Mouse (Mus musculus) right cerebral cortex, adult 18-20 months (tissue): ENCODE data around the gene Lim2.
"Not testable (repeated sequence)": the region's sequence is repeated elsewhere in the genome, so short reads cannot be mapped to it uniquely, and the experiment has no call there.

Experiments
- DNase-seq: peaks from one replicate; pipeline ENCODE4 v3.0.0; 2022; ENCODE audit warnings: mixed read lengths

The Lim2 gene

DNA sequence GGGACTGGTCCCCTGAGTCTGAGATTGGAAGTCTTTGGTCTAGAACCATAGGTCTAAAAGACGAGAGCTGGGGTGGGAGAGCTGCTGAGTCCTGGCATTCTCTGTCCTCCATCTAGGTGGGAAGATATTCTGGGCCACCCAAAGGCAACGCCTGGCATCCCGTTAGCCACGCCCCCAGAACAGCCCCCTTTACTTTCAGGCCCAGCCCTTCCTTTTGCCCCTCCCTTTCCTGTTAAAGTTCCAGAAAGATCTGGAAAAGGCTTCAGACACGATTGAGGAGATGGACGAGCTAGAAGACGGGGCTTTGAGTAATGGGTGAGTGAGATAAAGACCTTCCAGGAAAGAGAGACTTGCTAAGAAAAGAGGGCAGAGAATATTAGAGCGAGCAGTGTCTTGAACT is at the start of gene Lim2:
Gene Lim2 (plus strand): TSS at position 265 of the 400 bp plus-strand sequence.
- DNase-seq: no peak

DNA sequence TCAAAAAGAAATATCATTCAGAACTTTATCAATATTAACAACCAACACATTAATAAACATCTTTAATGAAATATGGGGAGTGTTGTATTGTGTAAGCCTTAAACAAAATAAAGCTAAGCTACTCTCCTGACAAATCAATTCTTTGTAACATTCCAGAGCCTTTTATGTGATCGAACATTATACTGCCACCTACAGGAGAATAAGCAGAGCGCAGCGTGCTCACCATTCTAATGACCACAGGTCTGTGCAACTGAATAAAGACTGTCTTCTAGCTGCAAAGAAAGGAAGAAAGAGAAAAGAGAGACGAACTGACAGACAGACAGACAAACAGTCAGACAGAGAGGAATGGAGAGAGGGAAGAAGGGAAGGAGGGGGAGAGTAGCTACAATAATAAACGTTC is 49.2 kb upstream of the Lim2 start:
- DNase-seq: peak; percentile 12

DNA sequence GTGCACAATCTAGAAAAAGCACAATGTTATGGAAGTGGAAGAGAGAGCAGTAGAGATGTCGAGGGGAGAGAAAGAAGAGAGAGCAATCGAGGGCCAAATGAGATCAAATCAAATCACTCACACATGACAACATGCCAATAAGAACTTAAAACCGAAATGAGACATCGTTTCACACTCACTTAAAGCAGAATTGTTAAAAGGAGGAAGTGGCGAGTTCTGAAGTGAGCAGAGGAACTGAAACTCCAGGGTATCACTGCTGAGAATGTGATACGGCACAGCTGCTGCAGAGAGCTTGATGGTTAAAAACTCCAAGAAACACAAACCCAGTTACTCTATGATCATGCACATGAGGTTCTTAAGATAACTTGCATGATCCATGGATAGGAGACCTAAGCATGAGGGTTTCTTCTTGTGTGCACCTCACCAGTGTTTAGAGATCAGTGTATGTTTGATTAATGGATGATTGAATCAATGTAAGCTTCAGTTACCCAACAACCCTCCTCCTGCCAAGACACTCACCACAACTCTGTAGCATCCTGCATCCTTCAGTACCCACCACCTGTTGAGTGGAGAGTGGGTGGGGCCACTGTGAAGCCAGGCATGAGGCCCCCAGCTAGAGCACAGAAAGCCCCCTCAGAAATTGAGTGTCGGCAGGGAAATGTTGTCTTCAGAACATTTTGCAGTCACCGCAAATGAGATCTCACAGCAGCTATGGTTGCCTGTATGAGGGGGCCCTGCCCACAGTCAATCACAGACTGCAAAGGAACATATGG is 34.9 kb upstream of the Lim2 start:
- DNase-seq: no peak

DNA sequence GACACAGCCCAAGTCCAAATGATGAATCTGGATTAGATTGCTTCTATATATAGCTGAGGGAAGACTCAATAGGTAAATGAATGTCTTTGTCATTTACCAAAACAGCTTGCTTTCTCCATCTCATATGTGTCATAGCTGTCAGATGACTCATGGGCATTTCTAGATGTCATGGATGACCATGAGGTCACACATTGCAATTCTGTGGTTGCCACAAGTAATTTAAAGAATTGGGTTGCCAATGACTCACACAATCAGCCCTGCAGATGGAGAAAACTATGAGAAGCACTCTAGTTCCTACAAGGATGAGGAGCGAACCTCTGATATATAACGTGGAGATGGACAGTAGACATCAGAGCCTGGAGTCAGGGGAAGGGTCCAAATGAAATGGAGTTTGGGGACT is 28.0 kb upstream of the Lim2 start:
- DNase-seq: no peak

DNA sequence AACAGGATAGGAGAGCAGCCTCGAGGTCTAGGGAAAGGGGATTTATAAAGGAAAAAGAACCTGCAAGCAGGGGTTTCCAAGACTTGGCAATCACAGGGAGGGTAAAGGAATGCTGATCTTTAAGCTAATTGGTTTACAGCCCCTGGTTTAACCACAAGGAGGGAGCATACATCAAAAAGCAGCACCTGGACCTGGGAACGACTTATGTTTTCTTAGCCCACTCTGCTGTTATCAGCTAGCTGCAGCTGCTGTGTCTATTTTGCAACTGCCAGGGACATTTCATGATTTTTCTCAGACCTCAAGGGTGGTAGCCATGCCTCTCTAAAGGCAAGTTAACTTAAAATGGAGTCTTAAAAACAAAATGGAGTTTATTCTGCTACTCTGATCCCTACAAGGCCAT is 24.8 kb upstream of the Lim2 start:
- DNase-seq: no peak

- no peak for DNase-seq
These were observed 19.9 kb upstream of the Lim2 start for GRCm38 (mm10) chr7:43407573-43407972.

DNA sequence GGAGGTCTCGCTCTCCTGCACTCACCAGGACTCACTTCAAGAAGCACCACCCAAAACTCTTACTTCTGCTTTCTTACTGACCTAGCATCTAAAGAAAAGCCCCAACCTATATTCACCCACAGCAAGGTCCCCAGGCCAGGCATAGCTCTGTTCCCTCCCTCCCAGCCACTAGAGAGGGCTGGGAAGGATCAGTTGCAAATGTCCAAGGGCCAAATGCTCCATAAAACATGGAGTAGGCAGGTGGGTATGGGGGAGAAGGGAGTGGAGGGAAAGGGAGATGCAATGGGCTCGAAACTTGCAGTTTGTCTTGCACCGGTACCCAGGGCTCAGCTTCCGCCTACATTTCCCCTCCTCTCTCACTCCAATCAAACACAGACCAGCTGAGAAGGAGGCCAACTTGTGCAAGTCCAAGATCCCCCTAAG is 19.3 kb upstream of the Lim2 start, which contains the start of gene Siglecg:
Gene Siglecg (plus strand): TSS at position 74 of the 423 bp plus-strand sequence.
- DNase-seq: no peak

GRCm38 (mm10) chr7:43409084-43409483 is 18.4 kb upstream of the Lim2 start:
- no peak for DNase-seq

GRCm38 (mm10) chr7:43411724-43412123 is 15.7 kb upstream of the Lim2 start:
- DNase-seq: not testable (repeated sequence)

GRCm38 (mm10) chr7:43417298-43417697 is 10.2 kb upstream of the Lim2 start:
- no peak for DNase-seq

DNA sequence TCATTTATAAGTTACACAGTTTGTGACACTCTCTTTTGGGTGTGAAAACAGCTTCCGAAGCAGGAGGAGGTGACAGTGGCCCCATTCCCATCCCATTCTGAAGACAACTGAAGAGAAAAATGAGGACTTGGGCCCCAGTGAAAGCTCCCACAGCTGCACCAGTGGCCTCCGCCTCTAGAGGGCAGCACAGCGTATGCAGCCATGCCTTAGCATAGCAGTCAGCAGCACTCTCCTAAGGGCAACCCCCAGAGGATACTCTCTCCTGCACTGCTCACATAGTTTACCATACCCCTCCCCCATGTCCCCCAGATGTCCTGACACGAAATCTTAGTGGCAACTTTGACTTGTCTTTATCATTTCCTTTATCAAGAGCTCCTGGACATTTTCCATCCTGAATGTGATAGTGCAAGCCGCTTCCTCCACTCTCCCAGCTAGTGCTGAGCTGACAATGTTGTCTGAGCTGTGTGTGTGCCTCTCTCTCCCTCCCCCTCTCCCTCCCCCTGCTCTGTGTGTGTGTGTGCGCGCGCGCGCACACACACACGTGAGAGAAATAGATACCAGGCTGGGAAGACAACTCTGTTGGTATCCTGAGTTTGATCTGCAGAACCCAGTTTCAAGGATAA is 4.4 kb upstream of the Lim2 start:
- peak; percentile 75 for DNase-seq

- no peak for DNase-seq
These were observed 3.4 kb upstream of the Lim2 start for GRCm38 (mm10) chr7:43423991-43424625.

DNA sequence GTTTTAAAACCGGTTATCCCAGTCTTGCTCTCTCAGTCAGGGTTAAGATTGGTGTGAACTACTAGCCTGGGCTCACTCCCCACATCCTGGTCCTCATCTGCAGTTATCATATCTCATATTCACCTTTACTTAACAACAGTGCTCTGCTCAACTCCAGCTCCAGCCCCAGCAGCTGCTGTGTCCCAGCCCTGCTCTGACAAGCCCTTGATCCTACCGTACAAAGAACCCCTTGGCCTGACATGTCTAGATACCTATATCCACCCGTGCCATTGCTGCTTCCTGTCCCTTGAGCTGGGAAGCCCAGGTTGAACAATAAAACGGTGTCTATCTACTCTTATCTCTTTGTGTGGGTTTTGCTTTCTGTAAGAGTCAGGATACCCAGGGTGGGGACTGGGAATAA is 2.0 kb downstream of the Lim2 start:
- no peak for DNase-seq

- DNase-seq: no peak
These were observed 5.4 kb downstream of the Lim2 start for GRCm38 (mm10) chr7:43432891-43433290.

- no peak for DNase-seq
These were observed 7.2 kb downstream of the Lim2 start for GRCm38 (mm10) chr7:43434676-43435075.

GRCm38 (mm10) chr7:43436341-43437255 is 9.1 kb downstream of the Lim2 start, which contains the start of gene Nkg7:
Gene Nkg7, plus strand, starts transcription at chr7:43437073.
- DNase-seq: no peak

- DNase-seq: no peak
These were observed 11.1 kb downstream of the Lim2 start for GRCm38 (mm10) chr7:43438611-43439010.

DNA sequence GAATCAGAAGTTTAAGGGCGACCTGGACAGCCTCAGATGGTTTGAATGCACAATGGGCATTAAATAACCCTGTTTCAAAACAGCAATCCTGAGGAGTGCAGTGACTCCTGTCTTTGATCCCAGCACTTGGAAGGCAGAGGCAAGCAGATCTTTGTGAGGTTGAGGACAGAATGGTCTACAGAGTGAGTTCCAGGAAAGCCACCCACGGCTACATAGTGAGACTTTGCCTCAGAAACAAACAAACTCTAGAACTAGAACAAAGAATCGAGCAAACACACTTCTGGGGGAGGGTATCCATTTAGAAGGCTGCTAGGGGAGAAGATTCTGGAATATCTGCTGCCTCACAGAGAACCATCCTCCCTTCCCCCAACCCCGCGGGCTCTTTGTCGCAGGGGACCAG is 13.0 kb downstream of the Lim2 start, which contains the start of gene Cldnd2:
Gene Cldnd2 (plus strand): TSS at position 301 of the 400 bp plus-strand sequence.
- no peak for DNase-seq

GRCm38 (mm10) chr7:43441071-43441470 is 13.6 kb downstream of the Lim2 start:
- DNase-seq: no peak

GRCm38 (mm10) chr7:43442684-43443083 is 15.2 kb downstream of the Lim2 start:
- DNase-seq: no peak

- peak; percentile 79 for DNase-seq
These were observed 15.9 kb downstream of the Lim2 start for GRCm38 (mm10) chr7:43443126-43443916.

DNA sequence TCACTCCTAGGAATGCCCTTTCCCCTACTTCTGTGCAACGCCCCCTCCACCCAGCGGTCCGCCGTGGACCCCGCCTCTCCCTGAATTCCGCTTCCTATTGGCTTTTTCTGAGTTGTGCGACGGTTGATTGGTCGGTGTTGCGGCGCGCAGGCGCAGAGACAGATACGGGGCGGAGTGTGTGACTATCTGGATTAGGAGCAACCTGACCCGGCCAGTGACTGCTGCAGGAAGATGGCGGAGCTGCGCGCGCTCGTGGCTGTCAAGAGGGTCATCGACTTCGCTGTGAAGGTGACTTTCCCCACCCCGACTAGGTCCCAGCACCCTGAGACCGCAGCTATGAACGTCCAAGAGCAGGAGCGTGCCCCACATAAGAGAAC is 16.4 kb downstream of the Lim2 start, which contains the start of the genes Etfb and Gm45233:
Gene Etfb (plus strand): TSS at position 167 of the 377 bp plus-strand sequence.
Gene Gm45233 (plus strand): TSS at position 212 of the 377 bp plus-strand sequence.
- peak; percentile 97 for DNase-seq
